Comparison of ENCODE assay signal across 8 mouse cellular contexts in the genomic region with DNA sequence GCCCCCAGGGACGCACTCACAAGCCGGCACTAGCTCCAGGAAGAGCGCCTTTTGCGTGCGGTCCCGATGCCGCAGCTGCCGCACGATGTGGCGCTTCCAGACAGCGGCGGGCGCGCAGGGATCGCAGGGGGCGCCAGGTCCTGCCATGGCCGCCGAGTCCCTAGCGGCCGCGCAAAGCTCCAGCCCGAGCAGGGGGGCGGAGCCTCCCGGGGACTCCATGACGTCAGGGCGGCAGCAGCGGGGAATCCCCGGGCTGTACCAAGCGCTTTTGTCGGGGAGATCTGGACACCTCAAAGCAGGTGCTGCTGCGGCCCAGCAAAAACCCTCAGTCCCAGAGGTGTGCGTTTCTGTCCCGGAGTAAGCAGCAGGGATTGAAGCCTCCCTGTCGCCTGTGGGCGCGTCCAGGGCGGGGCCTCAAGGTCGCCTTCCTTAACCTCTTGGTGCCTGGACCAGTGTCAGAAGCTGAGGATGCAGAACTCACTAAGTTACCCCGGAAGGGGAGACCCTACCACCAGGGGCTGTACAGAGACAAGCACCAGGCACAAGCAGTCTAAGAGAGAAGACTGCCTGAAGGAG. TPM values are rescaled to one million over a fixed set of nuclear protein-coding genes. Genes with fewer than 3 reads are reported as not detected.
DNase-seq lines count a peak whose midpoint lies in the region; ATAC-seq and TF ChIP-seq lines count a peak whose summit lies in the region.

A gene (minus strand): TSS at position 371 of the 576 bp plus-strand sequence.

- peak; percentile 54 to 94; a peak in 3 of 4 replicates for TF ChIP-seq POLR2A in MEL (IDR thresholded peaks at IDR 0.05; ENCODE audit: control insufficient read depth in 1 of 2, insufficient read depth in 1 of 2, low read depth in 1 of 2, low read length in 2 of 2, poor library complexity in 1 of 2)
- TF ChIP-seq POLR2A in cerebellum, adult 2 months (IDR thresholded peaks at IDR 0.05; ENCODE audit: borderline replicate concordance, insufficient read depth, low read length): peak; percentile 73

- peak; percentile 94 for ATAC-seq in forebrain, postnatal 0 days
- peak; percentile 94 for ATAC-seq in lung, embryonic 15.5 days (ENCODE audit: borderline replicate concordance, extremely low read depth, low FRiP score, low TSS enrichment)

- H3K27ac ChIP-seq in MEL (ENCODE audit: control insufficient read depth, low read depth, low read length): 0 out of 2 replicates have a peak within 1 kb of the TSS, but pooled peaks have one; percentile 1
- peak within 1 kb of the TSS; percentile 77 for H3K27ac ChIP-seq in cerebellum, adult 2 months (ENCODE audit: insufficient read depth, low read length)
- peak within 1 kb of the TSS; percentile 72 for H3K27ac ChIP-seq in forebrain, postnatal 0 days (ENCODE audit: low read depth, low read length)
- peak within 1 kb of the TSS; percentile 62 for H3K27ac ChIP-seq in lung, embryonic 15.5 days

- peak; percentile 95 for DNase-seq in MEL (ENCODE audit: low read depth, low spot score)
- DNase-seq in cerebellum, adult 2 months: peak; percentile 98
- DNase-seq in forebrain, postnatal 0 days: peak; percentile 93
- peak; percentile 95 for DNase-seq in heart, postnatal 4 days
- peak; percentile 88 to 89 for DNase-seq in layer of hippocampus, adult 8-10 months (ENCODE audit: low spot score in 2 of 2)
- DNase-seq in ovary, adult 18-20 months (ENCODE audit: low spot score): peak; percentile 85
- DNase-seq in thymus, postnatal 0 days (ENCODE audit: low spot score): peak; percentile 97

- WGBS in cerebellum, adult 2 months: under 1% methylated on average over 39 of the region's 39 CpGs
- 3% methylated on average over 39 of the region's 39 CpGs for WGBS in forebrain, postnatal 0 days
- under 1% methylated on average over 39 of the region's 39 CpGs for WGBS in lung, embryonic 15.5 days

- peak within 1 kb of the TSS; percentile 82 for H3K9ac ChIP-seq in MEL (ENCODE audit: control insufficient read depth, low read depth, low read length, poor library complexity, severe bottlenecking)
- H3K9ac ChIP-seq in forebrain, postnatal 0 days: peak within 1 kb of the TSS; percentile 56
- peak within 1 kb of the TSS; percentile 53 for H3K9ac ChIP-seq in lung, embryonic 15.5 days

- no peaks in the 10 kb centered on the region for H3K9me3 ChIP-seq in MEL (replicated peaks; ENCODE audit: insufficient read depth, low read length)
- no peaks in the 10 kb centered on the region for H3K9me3 ChIP-seq in forebrain, postnatal 0 days (ENCODE audit: low read length)
- H3K9me3 ChIP-seq in lung, embryonic 15.5 days: no peaks in the 10 kb centered on the region

- H3K4me1 ChIP-seq in MEL (ENCODE audit: control insufficient read depth in 1 of 2, insufficient read depth in 2 of 2, low read length in 2 of 2): peaks cover 0 to 11% of the 10 kb centered on the region in 2 experiments; a peak in 1 of 4 replicates
- peaks cover 12% of the 10 kb centered on the region for H3K4me1 ChIP-seq in cerebellum, adult 2 months (ENCODE audit: control insufficient read depth, insufficient read depth, low read length)
- H3K4me1 ChIP-seq in forebrain, postnatal 0 days (ENCODE audit: insufficient read depth): peaks cover 3% of the 10 kb centered on the region; the same call in 1 of the 2 replicates
- H3K4me1 ChIP-seq in lung, embryonic 15.5 days: peaks cover 22% of the 10 kb centered on the region

- peak within 1 kb of the TSS; percentile 91 for H3K4me2 ChIP-seq in forebrain, postnatal 0 days (ENCODE audit: low read depth)
- H3K4me2 ChIP-seq in lung, embryonic 15.5 days: peak within 1 kb of the TSS; percentile 90

- no peaks in the 10 kb centered on the region; the same call in 1 of the 2 replicates for H3K79me2 ChIP-seq in MEL (ENCODE audit: control insufficient read depth, insufficient read depth, low read length, poor library complexity)

- H3K4me3 ChIP-seq in MEL (ENCODE audit: control insufficient read depth in 1 of 2, insufficient read depth in 1 of 2, low read depth in 2 of 2, low read length in 2 of 2): peak within 1 kb of the TSS; percentile 58 to 94
- H3K4me3 ChIP-seq in cerebellum, adult 2 months (replicated peaks; ENCODE audit: insufficient read depth, low read depth, low read length): peak within 1 kb of the TSS; percentile 83
- H3K4me3 ChIP-seq in forebrain, postnatal 0 days (ENCODE audit: low read depth, low read length): peak within 1 kb of the TSS; percentile 68
- peak within 1 kb of the TSS; percentile 64 for H3K4me3 ChIP-seq in lung, embryonic 15.5 days

- no peak for TF ChIP-seq RAD21 in MEL (IDR thresholded peaks at IDR 0.05; ENCODE audit: low read depth, low read length)

- TF ChIP-seq CTCF in MEL (IDR thresholded peaks at IDR 0.05 in 2 of 3, conservative IDR thresholded peaks at IDR 0.05 in 1 of 3; ENCODE audit: control insufficient read depth in 1 of 3, insufficient read depth in 1 of 3, low read depth in 2 of 3, low read length in 3 of 3, poor library complexity in 1 of 3, severe bottlenecking in 1 of 3): peak in 2 of 3 experiments; percentile 18 to 36; a peak in 4 of 6 replicates
- no peak for TF ChIP-seq CTCF in cerebellum, adult 2 months (IDR thresholded peaks at IDR 0.05; ENCODE audit: borderline replicate concordance, insufficient read depth, low read depth, low read length)
- TF ChIP-seq CTCF in forebrain, postnatal 0 days (IDR thresholded peaks at IDR 0.05; ENCODE audit: low read depth): peak; percentile 70

- H3K36me3 ChIP-seq in MEL (ENCODE audit: control insufficient read depth in 1 of 2, insufficient read depth in 2 of 2, low read length in 2 of 2): no peaks in the 10 kb centered on the region; a peak in 2 of 4 replicates
- H3K36me3 ChIP-seq in forebrain, postnatal 0 days (ENCODE audit: insufficient read depth): no peaks in the 10 kb centered on the region
- H3K36me3 ChIP-seq in lung, embryonic 15.5 days: no peaks in the 10 kb centered on the region

- TF ChIP-seq EP300 in MEL (IDR thresholded peaks at IDR 0.05; ENCODE audit: low read depth in 1 of 2, low read length in 2 of 2): no peak

- H3K27me3 ChIP-seq in MEL (ENCODE audit: control insufficient read depth in 1 of 2, insufficient read depth in 2 of 2, low read length in 2 of 2): no peaks in the 10 kb centered on the region
- H3K27me3 ChIP-seq in cerebellum, adult 2 months (ENCODE audit: control insufficient read depth, insufficient read depth, low read length): no peaks in the 10 kb centered on the region
- H3K27me3 ChIP-seq in forebrain, postnatal 0 days (ENCODE audit: insufficient read depth, low read length): no peaks in the 10 kb centered on the region
- peaks cover 16% of the 10 kb centered on the region; the same call in 1 of the 2 replicates for H3K27me3 ChIP-seq in lung, embryonic 15.5 days

TF ChIP-seq in MEL, 35 proteins besides CTCF, POLR2A, EP300 and RAD21 (continues in another document):
- TF ChIP-seq SMC3 (IDR thresholded peaks at IDR 0.05; ENCODE audit: low read depth, low read length) (no peak), MYB (IDR thresholded peaks at IDR 0.05; ENCODE audit: low read depth, low read length) (no peak), E2F4 (IDR thresholded peaks at IDR 0.05; ENCODE audit: borderline replicate concordance, low read depth, low read length) (no peak), POLR2AphosphoS2 (IDR thresholded peaks at IDR 0.05; ENCODE audit: low read length) (no peak), USF1 (IDR thresholded peaks at IDR 0.05; ENCODE audit: low read depth, low read length) (no peak), MAZ (IDR thresholded peaks at IDR 0.05; ENCODE audit: low read depth, low read length) (peak; percentile 78), ETS1 (IDR thresholded peaks at IDR 0.05; ENCODE audit: low read depth, low read length) (peak; percentile 63; the same call in 1 of the 2 replicates), CHD2 (IDR thresholded peaks at IDR 0.05; ENCODE audit: low read length) (no peak), ZMIZ1 (IDR thresholded peaks at IDR 0.05; ENCODE audit: low read depth, low read length) (no peak), GATA1 (IDR thresholded peaks at IDR 0.05; ENCODE audit: low read depth, low read length) (no peak), ZKSCAN1 (IDR thresholded peaks at IDR 0.05; ENCODE audit: low read depth, low read length) (no peak), BHLHE40 (IDR thresholded peaks at IDR 0.05; ENCODE audit: borderline replicate concordance, low read depth, low read length) (0 out of 2 replicates have a peak, but pooled peaks have one; percentile 8), MXI1 (IDR thresholded peaks at IDR 0.05; ENCODE audit: low read depth, low read length) (peak; percentile 51), SIN3A (IDR thresholded peaks at IDR 0.05; ENCODE audit: low read length) (peak; percentile 90), TBP (IDR thresholded peaks at IDR 0.05; ENCODE audit: low read depth, low read length) (no peak), NRF1 (IDR thresholded peaks at IDR 0.05; ENCODE audit: insufficient read depth, low read depth, low read length, poor library complexity, severe bottlenecking) (0 out of 2 replicates have a peak, but pooled peaks have one; percentile 40), RCOR1 (IDR thresholded peaks at IDR 0.05; ENCODE audit: low read depth, low read length) (peak; percentile 64; the same call in 1 of the 2 replicates), KAT2A (conservative IDR thresholded peaks at IDR 0.05; ENCODE audit: low read depth, low read length) (no peak), UBTF (IDR thresholded peaks at IDR 0.05; ENCODE audit: borderline replicate concordance, insufficient read depth, low read depth, low read length) (no peak), MAX (IDR thresholded peaks at IDR 0.05; ENCODE audit: low read length) (no peak), POLR2AphosphoS5 (IDR thresholded peaks at IDR 0.05; ENCODE audit: borderline replicate concordance, low read depth, low read length) (no peak), CHD1 (IDR thresholded peaks at IDR 0.05; ENCODE audit: low read depth, low read length) (peak; percentile 99), MAFK (IDR thresholded peaks at IDR 0.05; ENCODE audit: borderline replicate concordance, low read depth, low read length) (no peak), MYC (IDR thresholded peaks at IDR 0.05; ENCODE audit: low read depth, low read length) (no peak)

RNA-seq across cellular contexts. Expression of the gene that starts here (rescaled TPM):
- total RNA-seq in MEL (2012; rRNA removed): 7.1 and 7.9 TPM in 2 replicates
- polyA plus RNA-seq in MEL (2012; ENCODE audit: insufficient read depth in 1 of 2, insufficient read length in 2 of 2, low read depth in 1 of 2, low replicate concordance in 2 of 2, missing spikeins in 1 of 2): 1 to 10 TPM in 1 of 2 experiments, not detected in 1; 8.8 TPM
- polyA plus RNA-seq in cerebellum, adult 2 months (2012; rRNA removed): 60.5 and 62.6 TPM in 2 replicates
- 35.3 and 51.9 TPM in 2 replicates for total RNA-seq in forebrain, postnatal 0 days (2014; rRNA removed)
- polyA plus RNA-seq in forebrain, postnatal 0 days (2015; fragmentation: Nextera tagmentation; extraction: Ambion mirVana): 13.9 and 21.6 TPM in 2 replicates
- 10 to 100 TPM; 13.0 to 16.0 TPM for total RNA-seq in heart, postnatal 4 days (2021)
- total RNA-seq in layer of hippocampus, adult 8-10 months (2022): 10 to 100 TPM; 45.2 to 54.5 (median 48.5) TPM
- polyA plus RNA-seq in lung, embryonic 15.5 days (2015; fragmentation: Nextera tagmentation; extraction: Ambion mirVana): 16.2 and 18.3 TPM in 2 replicates
- polyA plus RNA-seq in thymus, postnatal 0 days (2015; fragmentation: Nextera tagmentation; extraction: Ambion mirVana): 28.5 and 29.7 TPM in 2 replicates

Comparison
In these comparisons a context has a peak if more than half of its experiments do, and no peak if none do; other contexts are left out.
1. Peak in every context shown above with its lines: DNase-seq, ATAC-seq, H3K4me3 ChIP-seq and H3K27ac ChIP-seq.
2. H3K27ac ChIP-seq: peak in every context shown above with its lines; median percentile 77 in cerebellum, adult 2 months; 72 in forebrain, postnatal 0 days; 62 in lung, embryonic 15.5 days; 1 in MEL.